Mouse (Mus musculus) adrenal gland, postnatal 4 days (tissue): Measurements from ENCODE around the gene Cyb5d1. TPM values are rescaled to one million over a fixed set of nuclear protein-coding genes. Genes with fewer than 3 reads are reported as not detected.

Experiments
- DNase-seq, 2 experiments: peaks; one replicate each; pipeline ENCODE4 v3.0.0; 2021 to 2022; ENCODE audit warnings: low spot score in 2 of 2, mixed read lengths in 2 of 2
- long read RNA-seq, 2 experiments: library from polyadenylated mRNA; stranded (forward); transcript quantifications; one replicate each; pipeline ENCODE4 v2.0.0; 2021
- total RNA-seq, 2 experiments: library from RNA; stranded (reverse); gene quantifications; 2 replicates each; pipeline ENCODE4 v1.2.3; 2021

Gene Cyb5d1
- 10 to 100 TPM; 42.0 to 44.3 TPM for total RNA-seq
- long read RNA-seq, experiment 1, transcript Cyb5d1-201 (4 exons, 753 nt) = major isoform, 7 of 9 reads
- long read RNA-seq, experiment 1, partial matches to known transcripts = 0 of 9 reads
- long read RNA-seq, experiment 1, other reads (novel, unspliced or antisense) = 2 of 9 reads
- long read RNA-seq, experiment 2, transcript Cyb5d1-201 (4 exons, 753 nt) = major isoform, 19 of 24 reads
- long read RNA-seq, experiment 2, partial matches to known transcripts = 1 of 24 reads
- long read RNA-seq, experiment 2, other reads (novel, unspliced or antisense) = 4 of 24 reads

GRCm38 (mm10) chr11:69395235-69395633 lies at the start of gene Cyb5d1, which contains the start of gene Naa38:
TSS of gene Cyb5d1 (minus strand) at chr11:69395631.
TSS of gene Naa38 (plus strand) at chr11:69395487.
- DNase-seq = peak in 1 of 2 experiments; percentile 77

- no peak for DNase-seq
Observed at GRCm38 (mm10) chr11:69443328-69443727, 47.9 kb upstream of the Cyb5d1 start.

- no peak for DNase-seq
Observed at GRCm38 (mm10) chr11:69437291-69437690, 41.9 kb upstream of the Cyb5d1 start.

GRCm38 (mm10) chr11:69433189-69433588 lies 37.8 kb upstream of the Cyb5d1 start:
- DNase-seq = no peak

GRCm38 (mm10) chr11:69432640-69432982 lies 37.2 kb upstream of the Cyb5d1 start:
- DNase-seq = no peak

- DNase-seq = peak in 1 of 2 experiments; percentile 49
Observed at GRCm38 (mm10) chr11:69431829-69432639, 36.6 kb upstream of the Cyb5d1 start.

- DNase-seq = no peak
Observed at GRCm38 (mm10) chr11:69430631-69431030, 35.2 kb upstream of the Cyb5d1 start.

- no peak for DNase-seq
Observed at GRCm38 (mm10) chr11:69429313-69429712, 33.9 kb upstream of the Cyb5d1 start.

GRCm38 (mm10) chr11:69428751-69429150 lies 33.3 kb upstream of the Cyb5d1 start:
- no peak for DNase-seq

- DNase-seq = no peak
Observed at GRCm38 (mm10) chr11:69426246-69426645, 30.8 kb upstream of the Cyb5d1 start.

- no peak for DNase-seq
Observed at GRCm38 (mm10) chr11:69423885-69424284, 28.5 kb upstream of the Cyb5d1 start.

- DNase-seq = no peak
Observed at GRCm38 (mm10) chr11:69422842-69423241, 27.4 kb upstream of the Cyb5d1 start.

GRCm38 (mm10) chr11:69421131-69421977 lies 25.9 kb upstream of the Cyb5d1 start:
- DNase-seq = no peak

- no peak for DNase-seq
Observed at GRCm38 (mm10) chr11:69420554-69421000, 25.1 kb upstream of the Cyb5d1 start.

- no peak for DNase-seq
Observed at GRCm38 (mm10) chr11:69419813-69420553, 24.6 kb upstream of the Cyb5d1 start.

- DNase-seq = no peak
Observed at GRCm38 (mm10) chr11:69419443-69419812, 24.0 kb upstream of the Cyb5d1 start.

- DNase-seq = peak in 1 of 2 experiments; percentile 82
Observed at GRCm38 (mm10) chr11:69418481-69419442, 23.3 kb upstream of the Cyb5d1 start.

GRCm38 (mm10) chr11:69417449-69418384 lies 22.3 kb upstream of the Cyb5d1 start:
- peak; percentile 80 to 94 for DNase-seq
